Mouse (Mus musculus) megakaryocyte, embryonic 14.5 days (primary cell): Measurements from ENCODE around the gene Meioc.

ENCODE experiments used
- FLI1 ChIP-seq: IDR thresholded peaks from 2 replicates; pipeline ENCODE4 v1.6.1; 2012; ENCODE audit warnings: low read length, inconsistent platforms, mixed read lengths
- GATA1 ChIP-seq: IDR thresholded peaks from 3 replicates; pipeline ENCODE4 v1.6.1; 2012; ENCODE audit warnings: mixed read lengths, low read length, inconsistent platforms, borderline replicate concordance

DNA sequence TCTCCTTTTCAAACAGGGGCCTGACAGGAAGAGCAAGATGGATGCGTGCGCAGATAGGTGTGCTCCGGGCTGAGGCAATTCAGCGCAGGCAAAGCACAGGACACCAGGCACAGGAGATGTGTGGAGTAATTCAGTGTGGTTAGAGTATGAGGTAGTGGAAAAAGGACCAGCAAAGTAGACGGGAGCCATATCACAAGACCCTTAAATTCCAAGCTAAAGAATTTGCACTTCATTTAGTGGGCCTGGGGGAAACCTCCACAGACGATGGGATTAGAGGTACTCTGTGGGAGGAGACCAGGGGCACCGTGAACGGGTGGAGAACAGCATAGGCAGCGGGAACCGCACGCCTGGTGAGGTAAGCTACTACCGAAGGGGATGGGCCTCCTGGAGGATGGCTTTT is 15.6 kb upstream of the Meioc start:
- no peak for TF ChIP-seq GATA1
- TF ChIP-seq FLI1, result no peak
